Mouse (Mus musculus): Measurements from ENCODE around the gene Dnase2a. TPM values are rescaled to one million over a fixed set of nuclear protein-coding genes. Genes with fewer than 3 reads are reported as not detected.

The Dnase2a gene
- polyA plus RNA-seq, 1 experiment from 2014 or later, result 8.9 TPM

GRCm38 (mm10) chr8:84936041-84936961, 27.9 kb downstream of the Dnase2a start:
- no peaks in the 10 kb centered on the region for H3K36me3 ChIP-seq (ENCODE audit: control insufficient read depth, insufficient read depth)
- H3K27me3 ChIP-seq (replicated peaks; ENCODE audit: control insufficient read depth, insufficient read depth, low read length), result peaks cover 62% of the 10 kb centered on the region
- no peaks in the 10 kb centered on the region for H3K4me1 ChIP-seq (replicated peaks; ENCODE audit: control insufficient read depth, insufficient read depth, low read length)
- H3K9ac ChIP-seq (ENCODE audit: low read depth, low read length), result no peak overlapping the region
- H3K4me2 ChIP-seq (replicated peaks; ENCODE audit: low read depth), result peak overlapping the region; percentile 62
- no peak overlapping the region for H3K27ac ChIP-seq (ENCODE audit: low read depth, low read length)
- WGBS, result 25% methylated on average over 23 of the region's 23 CpGs
- TF ChIP-seq CTCF (IDR thresholded peaks at IDR 0.05; ENCODE audit: low read depth), result no peak
- peak overlapping the region; percentile 35 for H3K4me3 ChIP-seq (ENCODE audit: low read depth, low read length)
- no peaks in the 10 kb centered on the region for H3K9me3 ChIP-seq (ENCODE audit: control insufficient read depth)
- no peak; the same call in 1 of the 2 replicates for ATAC-seq

- peak within 1 kb of the TSS; percentile 35 for H3K4me3 ChIP-seq (ENCODE audit: low read depth, low read length)
- H3K27me3 ChIP-seq (replicated peaks; ENCODE audit: control insufficient read depth, insufficient read depth, low read length), result peaks cover 61% of the 10 kb centered on the region
- H3K9me3 ChIP-seq (ENCODE audit: control insufficient read depth), result no peaks in the 10 kb centered on the region
- peak; percentile 36; the same call in 1 of the 2 replicates for ATAC-seq
- under 1% methylated on average over 48 of the region's 50 CpGs for whole genome bisulfite sequencing
- H3K36me3 ChIP-seq (ENCODE audit: control insufficient read depth, insufficient read depth), result no peaks in the 10 kb centered on the region
- no peak within 1 kb of the TSS for H3K9ac ChIP-seq (ENCODE audit: low read depth, low read length)
- peak; percentile 77 for TF ChIP-seq CTCF (IDR thresholded peaks at IDR 0.05; ENCODE audit: low read depth)
- H3K27ac ChIP-seq (ENCODE audit: low read depth, low read length), result no peak within 1 kb of the TSS
- H3K4me1 ChIP-seq (replicated peaks; ENCODE audit: control insufficient read depth, insufficient read depth, low read length), result no peaks in the 10 kb centered on the region
- H3K4me2 ChIP-seq (replicated peaks; ENCODE audit: low read depth), result peak within 1 kb of the TSS; percentile 62
These were observed 28.7 kb downstream of the Dnase2a start, which contains the start of gene Mast1 for GRCm38 (mm10) chr8:84936962-84937546. Mast1 (minus strand) TSS chr8:84937359.

GRCm38 (mm10) chr8:84937620-84938485, 29.5 kb downstream of the Dnase2a start:
- no peak overlapping the region for H3K27ac ChIP-seq (ENCODE audit: low read depth, low read length)
- peak overlapping the region; percentile 35; the same call in 1 of the 2 replicates for H3K4me3 ChIP-seq (ENCODE audit: low read depth, low read length)
- H3K9ac ChIP-seq (ENCODE audit: low read depth, low read length), result no peak overlapping the region
- peaks cover 59% of the 10 kb centered on the region for H3K27me3 ChIP-seq (replicated peaks; ENCODE audit: control insufficient read depth, insufficient read depth, low read length)
- no peaks in the 10 kb centered on the region for H3K4me1 ChIP-seq (replicated peaks; ENCODE audit: control insufficient read depth, insufficient read depth, low read length)
- no peak for ATAC-seq
- 58% methylated on average over 13 of the region's 13 CpGs for WGBS
- H3K36me3 ChIP-seq (ENCODE audit: control insufficient read depth, insufficient read depth), result no peaks in the 10 kb centered on the region
- TF ChIP-seq CTCF (IDR thresholded peaks at IDR 0.05; ENCODE audit: low read depth), result no peak
- peak overlapping the region; percentile 62; the same call in 1 of the 2 replicates for H3K4me2 ChIP-seq (replicated peaks; ENCODE audit: low read depth)
- H3K9me3 ChIP-seq (ENCODE audit: control insufficient read depth), result no peaks in the 10 kb centered on the region

GRCm38 (mm10) chr8:84943699-84944098, 35.3 kb downstream of the Dnase2a start:
- Histone ChIP-seq H3K4me3 (ENCODE audit: low read depth, low read length) (no peak overlapping the region), H3K27ac (ENCODE audit: low read depth, low read length) (no peak overlapping the region), H3K9me3 (ENCODE audit: control insufficient read depth) (no peaks in the 10 kb centered on the region), H3K9ac (ENCODE audit: low read depth, low read length) (no peak overlapping the region), H3K4me2 (replicated peaks; ENCODE audit: low read depth) (no peak overlapping the region), H3K4me1 (replicated peaks; ENCODE audit: control insufficient read depth, insufficient read depth, low read length) (no peaks in the 10 kb centered on the region), H3K27me3 (replicated peaks; ENCODE audit: control insufficient read depth, insufficient read depth, low read length) (peaks cover 50% of the 10 kb centered on the region), H3K36me3 (ENCODE audit: control insufficient read depth, insufficient read depth) (no peaks in the 10 kb centered on the region)
- ATAC-seq, result no peak
- WGBS, result 23% methylated on average over 4 of the region's 4 CpGs
- no peak for TF ChIP-seq CTCF (IDR thresholded peaks at IDR 0.05; ENCODE audit: low read depth)

GRCm38 (mm10) chr8:84944478-84945160, 36.3 kb downstream of the Dnase2a start:
- Histone ChIP-seq H3K4me3 (ENCODE audit: low read depth, low read length) (peak overlapping the region; percentile 20; the same call in 1 of the 2 replicates), H3K9ac (ENCODE audit: low read depth, low read length) (no peak overlapping the region), H3K4me1 (replicated peaks; ENCODE audit: control insufficient read depth, insufficient read depth, low read length) (no peaks in the 10 kb centered on the region), H3K27me3 (replicated peaks; ENCODE audit: control insufficient read depth, insufficient read depth, low read length) (peaks cover 45% of the 10 kb centered on the region), H3K36me3 (ENCODE audit: control insufficient read depth, insufficient read depth) (no peaks in the 10 kb centered on the region), H3K27ac (ENCODE audit: low read depth, low read length) (no peak overlapping the region), H3K9me3 (ENCODE audit: control insufficient read depth) (no peaks in the 10 kb centered on the region), H3K4me2 (replicated peaks; ENCODE audit: low read depth) (peak overlapping the region; percentile 27; the same call in 1 of the 2 replicates)
- WGBS, result 4% methylated on average over 26 of the region's 26 CpGs
- no peak for TF ChIP-seq CTCF (IDR thresholded peaks at IDR 0.05; ENCODE audit: low read depth)
- no peak for ATAC-seq
